Mouse (Mus musculus): Measurements from ENCODE around the gene Slc22a1.

The Slc22a1 gene

GRCm38 (mm10) chr17:12639585-12639984 is 36.0 kb downstream of the Slc22a1 start:
- DNase-seq (ENCODE audit: extremely low read depth, low read depth, low spot score) = no peak

GRCm38 (mm10) chr17:12634814-12635213 is 40.8 kb downstream of the Slc22a1 start:
- DNase-seq (ENCODE audit: extremely low read depth, low read depth, low spot score) = no peak

GRCm38 (mm10) chr17:12631771-12632600 is 43.6 kb downstream of the Slc22a1 start:
- DNase-seq (ENCODE audit: extremely low read depth, low read depth, low spot score) = no peak

GRCm38 (mm10) chr17:12630976-12631730 is 44.5 kb downstream of the Slc22a1 start:
- no peak for DNase-seq (ENCODE audit: extremely low read depth, low read depth, low spot score)

GRCm38 (mm10) chr17:12627983-12628382 is 47.6 kb downstream of the Slc22a1 start:
- no peak for DNase-seq (ENCODE audit: extremely low read depth, low read depth, low spot score)

- DNase-seq (ENCODE audit: extremely low read depth, low read depth, low spot score) = no peak
Observed at GRCm38 (mm10) chr17:12619641-12620040, 56.0 kb downstream of the Slc22a1 start.

- no peak for DNase-seq (ENCODE audit: extremely low read depth, low read depth, low spot score)
Observed at GRCm38 (mm10) chr17:12615429-12615828, 60.2 kb downstream of the Slc22a1 start.

- no peak for DNase-seq (ENCODE audit: extremely low read depth, low read depth, low spot score)
Observed at GRCm38 (mm10) chr17:12614511-12615385, 60.9 kb downstream of the Slc22a1 start.

GRCm38 (mm10) chr17:12607202-12607601 is 68.4 kb downstream of the Slc22a1 start:
- DNase-seq (ENCODE audit: extremely low read depth, low read depth, low spot score) = no peak

- DNase-seq (ENCODE audit: extremely low read depth, low read depth, low spot score) = no peak
Observed at GRCm38 (mm10) chr17:12606634-12607033, 69.0 kb downstream of the Slc22a1 start.
